Mouse (Mus musculus) spleen, adult 2 months (tissue): ENCODE results near the gene Cdk5rap3.

Experiments used
- CTCF ChIP-seq: fragments of 200-500 bp; IDR thresholded peaks from 2 replicates; pipeline ENCODE4 v1.5.1; 2011; ENCODE audit warnings: mild to moderate bottlenecking, inconsistent platforms; ENCODE audit not compliant: insufficient read depth, insufficient read length, insufficient replicate concordance; ENCODE audit errors: extremely low read depth
- POLR2A ChIP-seq: fragments of 200-500 bp; IDR thresholded peaks from 2 replicates; pipeline ENCODE4 v1.6.1; 2011; ENCODE audit warnings: low read depth, low read length, inconsistent platforms

- TF ChIP-seq CTCF = no peak
- TF ChIP-seq POLR2A = no peak
Measured at GRCm38 (mm10) chr11:96955094-96955493, 38.8 kb upstream of the Cdk5rap3 start.
